Mouse (Mus musculus) neural tube, embryonic 13.5 days (tissue): ENCODE data around the gene Nup107. TPM values are rescaled to one million over a fixed set of nuclear protein-coding genes. Genes with fewer than 3 reads are reported as not detected.

Experiments used
- ATAC-seq: fragments of 200-750 bp; cut with Nextera tagmentation; 2 replicates; pipeline ENCODE4 v1.8.0; 2017; ENCODE audit warnings: low read depth, mild to moderate bottlenecking, moderate TSS enrichment, moderate library complexity
- H3K27ac ChIP-seq: fragments of 300-500 bp; sonication (generic); replicated peaks from 2 replicates; pipeline ENCODE4 v1.5.1; 2015; ENCODE audit warnings: moderate library complexity, mild to moderate bottlenecking, inconsistent platforms
- H3K27me3 ChIP-seq: fragments of 300-500 bp; sonication (generic); 2 replicates; pipeline ENCODE4 v1.6.1; 2015; ENCODE audit warnings: mild to moderate bottlenecking, inconsistent platforms
- H3K36me3 ChIP-seq: fragments of 300-500 bp; sonication (generic); 2 replicates; pipeline ENCODE4 v1.6.1; 2015; ENCODE audit warnings: mild to moderate bottlenecking, inconsistent platforms
- H3K4me1 ChIP-seq: fragments of 300-500 bp; sonication (generic); replicated peaks from 2 replicates; pipeline ENCODE4 v1.6.1; 2015; ENCODE audit warnings: inconsistent platforms
- H3K4me2 ChIP-seq: fragments of 300-500 bp; sonication (generic); 2 replicates; pipeline ENCODE4 v1.6.1; 2015; ENCODE audit warnings: inconsistent platforms, mild to moderate bottlenecking, moderate library complexity
- H3K4me3 ChIP-seq: fragments of 300-500 bp; sonication (generic); 2 replicates; pipeline ENCODE4 v1.5.1; 2015; ENCODE audit warnings: mild to moderate bottlenecking, inconsistent platforms
- H3K9ac ChIP-seq: fragments of 300-500 bp; sonication (generic); 2 replicates; pipeline ENCODE4 v1.6.1; 2015; ENCODE audit warnings: moderate library complexity, mild to moderate bottlenecking, inconsistent platforms
- H3K9me3 ChIP-seq: fragments of 300-500 bp; sonication (generic); 2 replicates; pipeline ENCODE4 v1.6.1; 2016; ENCODE audit warnings: inconsistent platforms
- WGBS: fragments of 180-500 bp; shearing (Covaris S2); methylation state at CpG from one replicate; pipeline ENCODE4 v1.1.7; 2015; 5-methylcytosine and 5-hydroxymethylcytosine counted together
- polyA plus RNA-seq: library from polyadenylated mRNA; unstranded; fragments of >200 nt; fragmentation: Nextera tagmentation; extraction: Ambion mirVana; gene quantifications from 2 replicates; pipeline ENCODE4 v1.2.1, GENCODE M21; 2015

The Nup107 gene
- polyA plus RNA-seq = 36.3 and 42.7 TPM in 2 replicates

DNA sequence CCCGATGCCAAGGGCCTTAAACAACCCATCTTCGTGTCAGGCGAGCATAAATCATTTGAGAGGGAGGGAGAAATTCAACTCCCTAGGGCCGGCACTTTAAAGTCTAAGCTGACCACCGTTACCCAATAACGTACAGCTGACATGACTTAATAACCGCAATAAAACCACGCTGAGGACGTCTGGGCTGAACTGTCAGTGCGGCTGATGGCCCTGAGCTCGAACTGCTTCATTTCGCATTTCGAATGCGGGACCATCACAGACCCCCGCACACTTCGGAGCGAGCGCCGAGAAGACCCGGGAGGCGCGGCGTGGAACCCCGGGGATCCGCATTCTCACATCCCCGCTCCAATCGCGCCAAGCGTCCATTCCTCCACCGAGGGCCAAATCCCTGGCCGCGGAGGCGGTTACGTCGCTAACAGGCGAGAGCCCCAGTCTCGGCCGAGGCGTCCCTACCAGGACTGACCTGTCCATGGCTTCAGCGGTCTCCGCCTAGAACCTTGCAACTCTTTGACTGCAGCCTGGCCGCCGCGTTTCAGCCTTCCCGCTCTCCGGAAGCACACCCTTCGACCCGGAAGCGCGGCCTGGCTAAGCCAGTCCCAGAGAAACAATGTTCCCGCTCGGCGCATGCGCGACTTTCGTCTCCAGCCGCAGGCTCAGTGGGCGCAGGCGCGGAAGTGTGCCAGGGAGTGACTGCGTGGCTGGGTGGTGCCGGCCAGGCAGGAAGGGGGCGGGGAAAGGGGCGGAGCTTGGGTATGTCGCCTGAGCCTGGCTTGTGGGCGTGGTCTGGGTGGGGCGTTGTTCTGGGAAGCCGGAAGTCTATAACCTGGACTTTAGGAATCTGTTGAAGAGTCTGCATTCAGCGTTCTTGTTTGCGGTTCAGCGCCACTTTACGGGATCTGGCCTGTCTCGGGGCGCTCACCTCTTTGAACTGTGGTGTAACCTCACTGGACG, at the start of gene Nup107:
TSS of gene Nup107 (minus strand) at position 565 of the 951 bp plus-strand sequence.
- H3K9ac ChIP-seq = peak within 1 kb of the TSS; percentile 82
- peaks cover 25% of the 10 kb centered on the region for H3K4me1 ChIP-seq
- H3K36me3 ChIP-seq = peaks cover 7% of the 10 kb centered on the region
- H3K27ac ChIP-seq = peak within 1 kb of the TSS; percentile 74
- H3K9me3 ChIP-seq = 0 out of 2 replicates have a peak, but pooled peaks cover 3% of the 10 kb centered on the region
- WGBS = under 1% methylated on average over 75 of the region's 75 CpGs
- ATAC-seq = peak; percentile 97
- H3K4me3 ChIP-seq = peak within 1 kb of the TSS; percentile 80
- no peaks in the 10 kb centered on the region for H3K27me3 ChIP-seq
- H3K4me2 ChIP-seq = peak within 1 kb of the TSS; percentile 72

- 88% methylated on average over 1 of the region's 1 CpGs for WGBS
- no peak overlapping the region for H3K9ac ChIP-seq
- ATAC-seq = no peak
Observed at GRCm38 (mm10) chr10:117841765-117842164, 49.3 kb upstream of the Nup107 start.

GRCm38 (mm10) chr10:117840431-117840995, 48.0 kb upstream of the Nup107 start:
- Histone ChIP-seq H3K4me2 (no peak overlapping the region), H3K4me1 (peaks cover 28% of the 10 kb centered on the region), H3K9ac (no peak overlapping the region), H3K27me3 (no peaks in the 10 kb centered on the region), H3K36me3 (no peaks in the 10 kb centered on the region), H3K9me3 (no peaks in the 10 kb centered on the region), H3K4me3 (no peak overlapping the region), H3K27ac (no peak overlapping the region)
- no peak for ATAC-seq
- 89% methylated on average over 5 of the region's 5 CpGs for WGBS

More at GRCm38 (mm10) chr10:117841765-117842164, 49.3 kb upstream of the Nup107 start:
- no peaks in the 10 kb centered on the region for H3K36me3 ChIP-seq
- H3K4me3 ChIP-seq = no peak overlapping the region
- peaks cover 27% of the 10 kb centered on the region for H3K4me1 ChIP-seq
- no peaks in the 10 kb centered on the region for H3K9me3 ChIP-seq
- H3K4me2 ChIP-seq = no peak overlapping the region
- H3K27ac ChIP-seq = no peak overlapping the region
- H3K27me3 ChIP-seq = no peaks in the 10 kb centered on the region

DNA sequence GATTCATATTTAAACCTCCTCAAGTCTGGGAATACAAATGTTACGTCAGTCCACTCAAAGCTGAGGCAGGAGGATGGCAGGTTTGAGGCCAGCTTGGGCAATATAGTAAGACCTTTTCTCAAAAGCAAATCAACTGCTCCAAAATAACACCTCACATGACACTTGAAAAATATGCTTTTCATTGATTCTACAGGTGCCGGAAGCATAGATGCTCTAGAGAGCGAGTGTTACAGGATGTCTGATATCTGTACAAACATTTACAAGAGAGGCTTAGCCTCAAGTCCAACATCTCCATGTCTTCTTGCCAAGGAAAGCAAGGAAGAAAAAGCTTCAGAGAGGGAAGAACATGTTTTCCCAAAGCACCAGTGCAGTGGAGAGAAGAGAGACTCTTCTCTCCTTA, 47.2 kb upstream of the Nup107 start:
- H3K36me3 ChIP-seq = no peaks in the 10 kb centered on the region

GRCm38 (mm10) chr10:117838924-117839323, 46.4 kb upstream of the Nup107 start:
- ATAC-seq = no peak
- WGBS = 93% methylated on average over 3 of the region's 3 CpGs
- H3K27ac ChIP-seq = no peak overlapping the region

More for the DNA sequence above, 47.2 kb upstream of the Nup107 start:
- WGBS = 97% methylated on average over 3 of the region's 3 CpGs
- no peak for ATAC-seq
- no peaks in the 10 kb centered on the region for H3K27me3 ChIP-seq
- H3K4me2 ChIP-seq = no peak overlapping the region
- no peak overlapping the region for H3K4me3 ChIP-seq
- H3K4me1 ChIP-seq = peaks cover 29% of the 10 kb centered on the region
- H3K9me3 ChIP-seq = no peaks in the 10 kb centered on the region
- no peak overlapping the region for H3K9ac ChIP-seq
- H3K27ac ChIP-seq = no peak overlapping the region

DNA sequence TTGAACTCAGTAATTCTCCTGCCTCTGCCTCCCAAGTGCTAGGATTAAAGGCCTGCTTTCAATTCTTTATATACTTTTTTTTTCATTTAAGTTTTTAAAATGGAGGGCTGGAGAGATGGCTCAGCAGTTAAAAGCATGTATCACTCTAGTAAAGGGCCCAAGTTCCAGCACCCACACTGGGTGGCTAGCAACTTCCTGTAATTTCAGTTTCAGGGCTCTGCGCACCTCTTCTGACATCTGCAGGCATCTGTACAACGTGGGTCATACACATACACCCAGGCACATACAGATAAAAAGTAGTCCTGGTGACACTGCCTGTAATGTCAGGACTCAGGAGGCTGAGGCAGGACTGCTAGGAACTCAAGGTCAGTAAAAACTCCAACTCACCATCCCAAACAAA, 43.8 kb upstream of the Nup107 start:
- no peak overlapping the region for H3K9ac ChIP-seq
- WGBS = 83% methylated on average over 2 of the region's 2 CpGs
- H3K27ac ChIP-seq = no peak overlapping the region
- H3K27me3 ChIP-seq = no peaks in the 10 kb centered on the region
- no peak overlapping the region for H3K4me3 ChIP-seq
- no peaks in the 10 kb centered on the region for H3K36me3 ChIP-seq
- peaks cover 8% of the 10 kb centered on the region for H3K4me1 ChIP-seq
- no peak overlapping the region for H3K4me2 ChIP-seq
- no peaks in the 10 kb centered on the region for H3K9me3 ChIP-seq
- no peak for ATAC-seq

More at GRCm38 (mm10) chr10:117838924-117839323, 46.4 kb upstream of the Nup107 start:
- no peak overlapping the region for H3K9ac ChIP-seq
- H3K4me1 ChIP-seq = peaks cover 21% of the 10 kb centered on the region
- no peak overlapping the region for H3K4me3 ChIP-seq
- H3K27me3 ChIP-seq = no peaks in the 10 kb centered on the region
- no peak overlapping the region for H3K4me2 ChIP-seq
- H3K9me3 ChIP-seq = no peaks in the 10 kb centered on the region
- no peaks in the 10 kb centered on the region for H3K36me3 ChIP-seq

GRCm38 (mm10) chr10:117835453-117835852, 42.9 kb upstream of the Nup107 start:
- Histone ChIP-seq H3K27me3 (no peaks in the 10 kb centered on the region), H3K4me1 (peaks cover 8% of the 10 kb centered on the region), H3K9ac (no peak overlapping the region), H3K4me2 (no peak overlapping the region), H3K9me3 (no peaks in the 10 kb centered on the region), H3K36me3 (no peaks in the 10 kb centered on the region), H3K27ac (no peak overlapping the region), H3K4me3 (no peak overlapping the region)
- ATAC-seq = no peak
- 46% methylated on average over 5 of the region's 5 CpGs for WGBS

DNA sequence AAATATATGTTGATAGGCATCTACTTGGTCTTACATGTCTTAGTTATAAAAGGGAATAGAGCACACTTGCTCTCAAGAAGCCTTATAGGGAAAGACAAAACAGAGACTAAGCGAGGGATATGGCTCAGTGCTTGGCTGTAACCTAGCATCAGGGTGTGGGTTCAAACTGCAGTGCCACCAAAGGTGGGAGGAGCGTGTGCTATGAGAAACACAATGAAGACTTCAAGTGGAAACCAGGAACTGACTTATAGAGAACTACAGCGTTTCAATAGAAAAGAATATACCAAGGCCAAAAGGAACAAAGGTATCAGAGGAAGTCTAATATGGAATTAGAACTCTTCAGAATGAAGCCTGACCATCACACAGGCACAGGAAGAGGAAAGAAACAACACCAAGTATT, 38.3 kb upstream of the Nup107 start:
- Histone ChIP-seq H3K27me3 (no peaks in the 10 kb centered on the region), H3K9me3 (no peaks in the 10 kb centered on the region), H3K36me3 (no peaks in the 10 kb centered on the region), H3K4me1 (peaks cover 12% of the 10 kb centered on the region), H3K4me2 (no peak overlapping the region), H3K4me3 (no peak overlapping the region), H3K27ac (no peak overlapping the region), H3K9ac (no peak overlapping the region)
- ATAC-seq = no peak
- WGBS = 94% methylated on average over 3 of the region's 3 CpGs

DNA sequence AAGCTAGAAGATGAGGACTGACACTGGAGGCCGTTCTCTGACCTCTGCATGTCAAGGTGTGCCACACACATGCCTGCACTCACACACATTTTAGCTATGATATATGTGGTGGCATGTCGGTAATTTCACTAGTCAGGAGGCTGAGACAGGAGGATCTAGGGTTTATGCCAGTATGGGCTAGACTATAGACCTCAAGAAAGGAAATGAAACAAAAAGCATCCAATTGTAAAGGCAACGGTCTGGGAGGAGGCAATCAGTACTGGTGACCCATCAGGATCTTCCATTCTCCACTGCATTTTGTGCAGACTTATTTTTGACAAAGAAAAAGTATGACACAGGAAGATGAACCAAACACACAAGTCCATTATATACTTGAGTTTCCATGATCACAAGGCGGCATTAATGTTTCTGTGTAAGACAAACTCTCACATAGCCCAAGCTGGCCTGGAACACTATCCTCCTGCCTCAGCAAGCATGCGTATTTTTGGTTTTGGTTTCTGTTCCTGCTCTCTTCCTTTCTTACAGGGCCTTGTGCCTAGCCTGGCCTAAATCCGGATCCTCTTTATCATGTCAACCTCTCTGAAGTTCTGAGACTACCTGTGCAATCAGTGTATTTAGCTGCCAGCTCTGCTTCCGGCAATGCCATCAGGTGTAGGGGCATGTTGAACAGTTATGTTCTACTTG, 37.1 kb upstream of the Nup107 start:
- no peak for ATAC-seq
- Histone ChIP-seq H3K27me3 (no peaks in the 10 kb centered on the region), H3K36me3 (no peaks in the 10 kb centered on the region), H3K9me3 (no peaks in the 10 kb centered on the region), H3K27ac (no peak overlapping the region), H3K4me2 (no peak overlapping the region), H3K9ac (no peak overlapping the region), H3K4me3 (no peak overlapping the region), H3K4me1 (peaks cover 18% of the 10 kb centered on the region)
- WGBS = 97% methylated on average over 7 of the region's 7 CpGs

GRCm38 (mm10) chr10:117829022-117829421, 36.5 kb upstream of the Nup107 start:
- Histone ChIP-seq H3K4me1 (peaks cover 18% of the 10 kb centered on the region), H3K27ac (no peak overlapping the region), H3K4me2 (no peak overlapping the region), H3K9ac (no peak overlapping the region), H3K36me3 (peaks cover 3% of the 10 kb centered on the region; the same call in 1 of the 2 replicates), H3K9me3 (no peaks in the 10 kb centered on the region), H3K27me3 (no peaks in the 10 kb centered on the region), H3K4me3 (no peak overlapping the region)
- whole genome bisulfite sequencing = 88% methylated on average over 4 of the region's 4 CpGs
- no peak for ATAC-seq

DNA sequence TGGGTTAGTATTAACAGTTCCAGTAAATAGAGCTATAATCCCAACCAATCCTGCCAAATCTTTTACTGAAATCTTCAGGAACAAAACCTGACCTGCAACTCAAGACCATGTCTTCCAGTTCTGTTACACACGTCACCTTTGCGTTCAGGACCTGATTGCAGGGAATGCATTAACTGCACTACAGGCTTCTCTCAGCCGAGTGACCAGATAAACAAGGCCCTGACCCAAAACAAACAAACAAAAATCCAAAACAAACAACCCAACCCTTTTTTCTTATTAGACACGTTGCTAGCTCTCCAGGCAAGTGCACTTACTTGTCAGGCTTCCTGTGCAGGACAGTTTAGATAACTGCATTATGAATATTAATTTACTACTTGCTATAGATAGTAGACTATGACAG, 36.0 kb upstream of the Nup107 start:
- WGBS = 81% methylated on average over 4 of the region's 4 CpGs

GRCm38 (mm10) chr10:117824647-117825046, 32.1 kb upstream of the Nup107 start:
- Histone ChIP-seq H3K27ac (no peak overlapping the region), H3K9me3 (no peaks in the 10 kb centered on the region), H3K4me3 (no peak overlapping the region), H3K27me3 (no peaks in the 10 kb centered on the region), H3K9ac (no peak overlapping the region), H3K4me1 (peaks cover 18% of the 10 kb centered on the region), H3K36me3 (peaks cover 40% of the 10 kb centered on the region), H3K4me2 (no peak overlapping the region)
- no peak for ATAC-seq
- 73% methylated on average over 4 of the region's 4 CpGs for WGBS

More for the DNA sequence above, 36.0 kb upstream of the Nup107 start:
- no peak for ATAC-seq
- H3K9me3 ChIP-seq = no peaks in the 10 kb centered on the region
- H3K9ac ChIP-seq = no peak overlapping the region
- peaks cover 18% of the 10 kb centered on the region for H3K4me1 ChIP-seq
- H3K27ac ChIP-seq = no peak overlapping the region
- peaks cover 4% of the 10 kb centered on the region for H3K36me3 ChIP-seq
- no peak overlapping the region for H3K4me3 ChIP-seq
- no peak overlapping the region for H3K4me2 ChIP-seq
- H3K27me3 ChIP-seq = no peaks in the 10 kb centered on the region
